Mouse (Mus musculus): ENCODE measurements around the gene Rabgap1l. TPM values are rescaled to one million over a fixed set of nuclear protein-coding genes. Genes with fewer than 3 reads are reported as not detected.
"Not testable (repeated sequence)": the region's sequence is repeated elsewhere in the genome, so short reads cannot be mapped to it uniquely, and the experiment has no call there.

Gene Rabgap1l
- polyA plus RNA-seq, 1 experiment from 2014 or later = 25.4 TPM

DNA sequence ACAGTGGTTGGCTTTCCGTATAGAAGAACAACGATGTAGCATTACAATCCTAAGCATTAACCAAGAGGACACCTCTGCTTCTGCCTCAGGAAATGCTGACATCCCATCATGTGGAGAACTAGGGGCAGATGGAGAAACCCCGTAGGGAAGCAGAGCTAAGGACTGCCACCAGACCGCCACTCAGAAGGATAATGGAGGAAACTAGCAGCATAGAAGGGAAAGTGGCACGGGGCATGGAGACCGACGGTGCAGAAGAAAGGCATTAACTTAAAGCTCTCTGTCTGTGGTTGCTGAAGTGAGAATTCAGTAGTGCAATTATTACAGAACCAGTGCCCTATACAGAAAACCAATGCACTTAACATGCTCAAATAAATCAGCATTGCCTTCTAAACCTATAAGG lies 308.0 kb downstream of the Rabgap1l start:
- no peaks in the 10 kb centered on the region for H3K36me3 ChIP-seq (ENCODE audit: inconsistent target)
- H3K4me3 ChIP-seq (ENCODE audit: inconsistent target) = no peak overlapping the region
- no peaks in the 10 kb centered on the region for H3K79me2 ChIP-seq (ENCODE audit: inconsistent target)
- 92% methylated on average over 7 of the region's 7 CpGs for WGBS (ENCODE audit: missing documents)
- no peak overlapping the region for H3K27ac ChIP-seq

DNA sequence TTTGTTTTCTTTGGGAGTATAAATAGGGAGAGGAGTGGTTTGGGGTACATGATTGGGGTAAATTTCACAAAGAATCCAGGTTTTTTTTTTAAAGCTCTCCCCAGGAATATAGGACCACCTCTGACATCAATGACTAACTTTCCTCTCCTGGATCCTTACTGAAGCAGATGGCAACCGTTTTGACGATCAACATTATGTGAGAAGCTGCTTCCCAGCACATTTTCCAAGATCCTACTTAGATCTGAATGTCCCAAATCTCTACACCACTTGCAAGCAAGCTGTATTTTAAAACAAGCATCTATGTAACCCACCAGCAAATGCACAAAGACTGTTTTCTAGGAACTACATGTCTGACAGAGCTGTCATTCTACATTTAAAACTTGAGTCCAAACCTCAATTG lies 311.4 kb downstream of the Rabgap1l start:
- H3K79me2 ChIP-seq (ENCODE audit: inconsistent target) = no peaks in the 10 kb centered on the region
- H3K36me3 ChIP-seq (ENCODE audit: inconsistent target) = no peaks in the 10 kb centered on the region
- WGBS (ENCODE audit: missing documents) = 93% methylated on average over 2 of the region's 2 CpGs
- H3K4me3 ChIP-seq (ENCODE audit: inconsistent target) = no peak overlapping the region
- no peak overlapping the region for H3K27ac ChIP-seq

DNA sequence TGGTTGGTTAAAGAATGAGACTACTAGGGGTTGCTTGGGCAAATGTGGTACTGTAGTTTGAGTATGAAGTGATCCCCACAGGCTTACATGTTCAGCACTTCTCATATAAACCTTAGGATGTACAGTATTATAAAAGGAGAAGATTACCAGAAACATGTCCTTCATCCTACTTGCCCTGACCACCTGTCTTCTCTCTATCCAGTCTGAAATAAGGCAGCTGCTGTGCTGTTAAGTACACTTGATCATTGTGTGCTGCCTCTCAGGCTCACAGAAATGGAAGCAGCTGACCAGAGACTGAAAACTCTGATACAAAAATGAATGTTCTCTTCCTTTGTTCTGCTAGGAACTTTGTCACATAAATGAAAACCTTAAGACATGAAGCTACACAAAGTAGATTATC lies 325.6 kb downstream of the Rabgap1l start:
- Histone ChIP-seq H3K36me3 (ENCODE audit: inconsistent target) (no peaks in the 10 kb centered on the region), H3K27ac (no peak overlapping the region), H3K79me2 (ENCODE audit: inconsistent target) (no peaks in the 10 kb centered on the region), H3K4me3 (ENCODE audit: inconsistent target) (no peak overlapping the region)

DNA sequence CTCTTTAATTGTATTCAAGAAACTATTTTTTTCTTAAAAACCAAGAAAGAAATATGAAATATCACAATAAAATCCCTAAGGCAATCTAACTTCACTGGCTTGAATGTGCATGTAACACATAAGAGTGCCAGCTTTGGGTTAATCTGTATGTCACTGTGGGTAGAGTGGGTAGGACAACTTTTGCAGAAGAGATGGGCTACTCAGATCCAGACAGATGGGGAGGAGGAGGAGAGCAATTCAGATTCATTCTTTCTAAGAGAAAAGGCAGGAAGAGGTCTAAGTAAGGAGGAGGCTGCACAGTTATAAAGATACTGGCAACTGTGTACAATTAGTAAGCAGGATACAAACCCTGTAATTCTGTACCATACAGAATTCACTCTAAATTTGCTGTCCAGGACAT lies 327.8 kb downstream of the Rabgap1l start:
- Histone ChIP-seq H3K27ac (no peak overlapping the region), H3K36me3 (ENCODE audit: inconsistent target) (no peaks in the 10 kb centered on the region), H3K4me3 (ENCODE audit: inconsistent target) (no peak overlapping the region), H3K79me2 (ENCODE audit: inconsistent target) (no peaks in the 10 kb centered on the region)

DNA sequence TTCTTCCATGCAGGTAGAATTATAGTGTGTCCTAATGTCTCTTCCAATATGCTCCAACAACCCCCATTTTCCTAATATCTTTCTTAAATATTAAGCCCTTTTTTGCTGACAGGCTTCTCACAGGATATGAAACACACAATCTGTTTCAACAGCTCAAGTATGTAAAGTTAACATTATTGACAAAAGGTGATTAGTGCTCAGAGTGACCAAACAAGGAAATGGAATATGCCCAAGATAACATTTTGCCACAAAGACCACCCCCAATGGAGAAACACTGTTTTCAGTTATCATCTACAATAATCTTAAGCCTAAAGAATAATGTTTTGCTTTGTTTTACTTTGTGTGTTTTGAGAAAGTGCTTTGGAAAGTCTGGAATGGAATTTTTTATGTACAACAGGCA lies 328.9 kb downstream of the Rabgap1l start:
- Histone ChIP-seq H3K79me2 (ENCODE audit: inconsistent target) (no peaks in the 10 kb centered on the region), H3K27ac (no peak overlapping the region), H3K36me3 (ENCODE audit: inconsistent target) (no peaks in the 10 kb centered on the region), H3K4me3 (ENCODE audit: inconsistent target) (no peak overlapping the region)

DNA sequence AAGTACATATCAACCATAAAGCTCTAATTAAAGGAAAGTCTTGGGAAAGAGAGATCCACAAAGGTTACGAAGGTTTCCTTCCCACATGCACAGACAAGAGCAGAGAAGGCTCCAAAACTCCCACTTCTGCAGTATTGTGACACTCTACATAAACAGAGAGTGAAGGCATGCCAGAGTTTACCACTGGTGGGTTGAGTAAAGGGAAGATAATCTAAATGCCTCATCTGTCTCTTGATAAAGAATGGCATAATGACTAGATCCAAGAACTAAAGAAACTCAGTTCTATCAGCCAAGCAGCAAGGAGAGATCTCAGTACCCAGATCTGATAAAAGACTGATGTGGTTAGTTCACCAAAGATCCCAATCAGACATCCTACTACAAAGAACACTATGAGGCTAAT lies 332.7 kb downstream of the Rabgap1l start:
- Histone ChIP-seq H3K36me3 (ENCODE audit: inconsistent target) (no peaks in the 10 kb centered on the region), H3K79me2 (ENCODE audit: inconsistent target) (no peaks in the 10 kb centered on the region), H3K27ac (no peak overlapping the region), H3K4me3 (ENCODE audit: inconsistent target) (no peak overlapping the region)
- WGBS (ENCODE audit: missing documents) = 86% methylated on average over 1 of the region's 1 CpGs

DNA sequence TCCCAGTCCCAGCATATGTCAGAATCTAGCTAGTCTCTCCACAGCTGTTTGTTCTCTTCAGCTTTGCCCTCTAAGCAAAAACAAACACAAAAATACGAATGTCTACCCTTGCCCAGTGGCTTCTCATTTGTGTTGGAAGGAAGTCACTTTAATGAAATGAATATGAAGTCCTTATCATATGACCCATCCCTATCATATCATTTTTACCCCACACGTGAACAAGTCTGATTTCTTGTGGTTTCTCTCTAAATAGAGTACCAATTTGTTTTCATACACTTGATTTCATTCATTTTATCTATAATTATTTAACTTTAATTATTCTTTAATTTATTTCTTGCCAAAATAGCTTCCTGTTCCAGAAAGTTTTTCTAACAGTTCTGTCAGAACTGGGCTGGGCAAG lies 341.3 kb downstream of the Rabgap1l start:
- Histone ChIP-seq H3K4me3 (ENCODE audit: inconsistent target) (no peak overlapping the region), H3K79me2 (ENCODE audit: inconsistent target) (no peaks in the 10 kb centered on the region), H3K27ac (no peak overlapping the region), H3K36me3 (ENCODE audit: inconsistent target) (no peaks in the 10 kb centered on the region)
- 97% methylated on average over 2 of the region's 2 CpGs for WGBS (ENCODE audit: missing documents)

DNA sequence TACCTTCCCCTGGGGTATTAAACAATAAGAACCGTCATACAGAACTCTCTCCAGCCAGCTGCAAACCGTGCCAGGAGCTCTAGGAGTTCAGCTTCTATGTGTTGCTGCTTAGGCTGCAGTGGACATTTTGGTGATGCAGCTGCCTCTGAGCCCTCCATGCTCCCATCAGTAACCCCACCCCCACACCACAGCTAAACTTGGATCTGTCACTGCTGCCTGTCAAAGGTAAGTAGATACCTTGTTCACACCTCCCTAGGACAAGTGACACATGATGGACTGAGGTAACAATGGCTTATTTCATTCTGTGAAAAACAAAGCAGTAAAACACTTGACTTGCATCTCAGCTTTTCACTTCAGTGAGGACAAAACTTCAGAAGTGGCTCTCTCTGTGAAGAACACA lies 344.3 kb downstream of the Rabgap1l start:
- Histone ChIP-seq H3K79me2 (ENCODE audit: inconsistent target) (no peaks in the 10 kb centered on the region), H3K36me3 (ENCODE audit: inconsistent target) (no peaks in the 10 kb centered on the region), H3K4me3 (ENCODE audit: inconsistent target) (no peak overlapping the region), H3K27ac (no peak overlapping the region)
- 80% methylated on average over 2 of the region's 2 CpGs for WGBS (ENCODE audit: missing documents)

DNA sequence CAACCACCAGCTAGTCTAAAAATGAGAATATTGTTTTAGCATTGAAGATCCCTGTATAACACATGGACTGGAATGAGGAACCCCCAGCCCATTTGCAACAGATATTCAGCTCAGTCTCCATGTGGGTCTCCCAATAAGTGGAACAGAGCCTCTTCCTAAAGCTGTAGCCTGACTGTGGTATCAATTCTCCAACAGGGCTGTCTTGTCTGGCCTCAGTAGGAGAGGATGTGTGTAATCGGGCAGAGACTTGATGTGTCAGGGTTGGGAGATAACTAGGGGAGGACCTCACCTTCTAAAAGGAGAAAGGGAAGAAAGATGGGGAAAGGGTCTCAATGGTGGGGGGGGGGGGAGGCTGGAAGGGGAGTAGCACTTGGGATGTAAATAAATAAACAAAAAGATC lies 346.2 kb downstream of the Rabgap1l start:
- Histone ChIP-seq H3K4me3 (ENCODE audit: inconsistent target) (no peak overlapping the region), H3K36me3 (ENCODE audit: inconsistent target) (no peaks in the 10 kb centered on the region), H3K27ac (no peak overlapping the region), H3K79me2 (ENCODE audit: inconsistent target) (no peaks in the 10 kb centered on the region)
- WGBS (ENCODE audit: missing documents) = 78% methylated on average over 1 of the region's 1 CpGs

DNA sequence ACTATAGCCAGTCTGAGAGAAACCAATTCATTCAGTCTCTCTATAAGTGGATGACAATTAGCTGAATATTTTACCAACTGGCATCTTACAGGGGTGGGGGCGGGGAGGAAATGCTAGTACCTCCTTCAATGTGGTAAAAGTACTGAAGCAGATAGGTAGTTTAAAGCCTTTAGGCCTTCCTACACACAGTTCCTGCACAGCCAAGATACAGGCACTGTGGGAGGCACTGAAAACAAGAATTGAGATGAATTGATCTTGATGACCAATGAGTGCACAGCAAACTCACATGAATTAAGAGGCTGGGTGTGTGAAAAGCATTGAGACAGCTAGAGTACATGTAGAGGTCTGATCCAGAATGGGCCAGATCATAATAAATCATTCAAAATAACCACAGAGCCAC lies 349.5 kb downstream of the Rabgap1l start:
- Histone ChIP-seq H3K79me2 (ENCODE audit: inconsistent target) (no peaks in the 10 kb centered on the region), H3K27ac (no peak overlapping the region), H3K36me3 (ENCODE audit: inconsistent target) (no peaks in the 10 kb centered on the region), H3K4me3 (ENCODE audit: inconsistent target) (no peak overlapping the region)
- whole genome bisulfite sequencing (ENCODE audit: missing documents) = 89% methylated on average over 1 of the region's 1 CpGs

DNA sequence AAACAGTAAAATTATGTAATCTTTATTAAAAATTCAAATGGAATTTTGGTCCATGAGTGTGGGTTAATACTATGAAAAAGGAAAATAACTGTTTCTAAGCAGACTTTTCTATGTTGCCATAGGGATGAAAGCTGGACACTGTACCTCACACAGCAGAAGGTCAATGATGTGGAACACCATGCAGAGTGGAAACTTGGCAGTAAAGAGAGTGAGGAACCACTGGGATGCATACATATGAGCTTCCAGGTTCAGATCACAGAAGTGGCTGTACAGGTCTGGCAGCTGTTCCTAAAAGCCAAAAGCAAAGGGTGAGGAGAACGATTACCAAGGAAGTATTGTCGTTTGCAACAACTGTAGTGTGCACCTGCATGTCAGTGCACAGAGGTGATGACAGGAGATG lies 351.3 kb downstream of the Rabgap1l start:
- H3K4me3 ChIP-seq (ENCODE audit: inconsistent target) = no peak overlapping the region
- no peaks in the 10 kb centered on the region for H3K36me3 ChIP-seq (ENCODE audit: inconsistent target)
- H3K79me2 ChIP-seq (ENCODE audit: inconsistent target) = no peaks in the 10 kb centered on the region
- WGBS (ENCODE audit: missing documents) = 90% methylated on average over 2 of the region's 2 CpGs
- H3K27ac ChIP-seq = no peak overlapping the region

DNA sequence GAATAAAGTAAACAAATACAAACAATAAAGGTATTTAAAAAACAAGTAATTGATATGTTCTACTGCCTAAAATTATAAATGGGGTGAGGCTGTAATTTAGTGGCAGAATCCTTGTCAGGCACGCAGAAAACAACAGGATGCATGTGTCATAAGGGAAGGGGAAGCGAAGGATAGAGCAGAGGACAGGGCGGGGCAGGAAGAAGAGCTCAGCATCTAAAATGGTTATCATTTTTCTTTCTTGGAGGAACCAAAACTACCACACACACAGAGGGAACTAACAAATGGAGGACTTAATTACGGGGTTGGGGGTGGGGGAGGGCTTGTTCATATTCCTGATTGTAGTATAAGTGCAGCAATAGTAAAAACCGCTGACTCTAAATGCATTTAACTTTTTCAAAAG lies 351.9 kb downstream of the Rabgap1l start:
- Histone ChIP-seq H3K4me3 (ENCODE audit: inconsistent target) (no peak overlapping the region), H3K27ac (no peak overlapping the region), H3K36me3 (ENCODE audit: inconsistent target) (no peaks in the 10 kb centered on the region), H3K79me2 (ENCODE audit: inconsistent target) (no peaks in the 10 kb centered on the region)
- 47% methylated on average over 5 of the region's 5 CpGs for WGBS (ENCODE audit: missing documents)

DNA sequence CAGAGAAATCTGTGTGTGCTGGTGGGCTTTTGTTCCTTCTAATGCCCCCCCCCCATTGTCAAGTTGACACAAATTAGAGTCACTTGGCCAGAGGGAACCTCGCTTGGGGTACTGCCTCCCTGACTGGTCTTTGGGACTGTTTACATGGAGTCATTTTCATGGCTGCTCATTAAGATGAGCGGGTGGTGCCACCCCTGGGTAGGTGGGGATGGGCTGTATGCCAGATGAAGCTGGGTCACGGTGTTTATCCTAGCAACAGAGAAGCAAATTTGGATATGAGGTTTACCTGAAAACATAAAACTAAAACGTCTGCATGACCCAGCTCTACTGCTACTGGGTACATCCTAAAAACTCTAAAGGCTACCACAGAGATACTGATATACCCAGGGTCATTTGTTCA lies 354.2 kb downstream of the Rabgap1l start:
- WGBS (ENCODE audit: missing documents) = 88% methylated on average over 4 of the region's 4 CpGs
- Histone ChIP-seq H3K4me3 (ENCODE audit: inconsistent target) (no peak overlapping the region), H3K79me2 (ENCODE audit: inconsistent target) (no peaks in the 10 kb centered on the region), H3K27ac (no peak overlapping the region), H3K36me3 (ENCODE audit: inconsistent target) (no peaks in the 10 kb centered on the region)

DNA sequence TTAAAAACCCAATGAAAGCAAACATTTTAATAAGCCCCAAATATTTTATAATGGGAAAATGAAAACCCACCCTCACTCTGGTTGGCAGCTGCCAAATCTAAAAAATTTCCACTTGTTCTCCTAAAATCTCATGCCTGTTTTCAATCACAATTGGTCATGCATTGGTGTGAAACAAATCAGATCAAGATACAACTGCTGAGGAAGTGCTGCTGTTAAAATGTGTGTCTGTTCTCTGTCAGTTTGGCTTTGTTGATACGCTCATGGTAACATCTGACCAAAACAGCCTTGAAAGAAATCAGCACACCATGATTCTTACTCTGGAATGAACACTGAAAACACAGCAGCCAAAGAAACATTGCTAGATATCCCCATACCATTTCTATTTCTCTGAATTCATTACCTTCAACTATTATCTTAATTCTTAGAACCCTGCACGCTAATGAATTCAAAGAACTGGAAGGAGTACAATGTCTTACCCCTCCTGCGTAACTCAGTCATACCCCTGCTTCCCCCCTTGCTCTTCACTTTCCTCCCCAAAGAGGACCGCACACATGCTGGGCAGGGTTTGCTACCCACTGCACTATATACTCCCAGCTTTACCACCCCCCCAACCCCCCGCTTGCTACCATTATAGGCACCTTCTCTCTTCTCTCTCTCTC lies 375.7 kb downstream of the Rabgap1l start:
- Histone ChIP-seq H3K4me3 (ENCODE audit: inconsistent target) (no peak overlapping the region), H3K79me2 (ENCODE audit: inconsistent target) (no peaks in the 10 kb centered on the region), H3K36me3 (ENCODE audit: inconsistent target) (no peaks in the 10 kb centered on the region), H3K27ac (no peak overlapping the region)
- 100% methylated on average over 5 of the region's 5 CpGs for WGBS (ENCODE audit: missing documents)

DNA sequence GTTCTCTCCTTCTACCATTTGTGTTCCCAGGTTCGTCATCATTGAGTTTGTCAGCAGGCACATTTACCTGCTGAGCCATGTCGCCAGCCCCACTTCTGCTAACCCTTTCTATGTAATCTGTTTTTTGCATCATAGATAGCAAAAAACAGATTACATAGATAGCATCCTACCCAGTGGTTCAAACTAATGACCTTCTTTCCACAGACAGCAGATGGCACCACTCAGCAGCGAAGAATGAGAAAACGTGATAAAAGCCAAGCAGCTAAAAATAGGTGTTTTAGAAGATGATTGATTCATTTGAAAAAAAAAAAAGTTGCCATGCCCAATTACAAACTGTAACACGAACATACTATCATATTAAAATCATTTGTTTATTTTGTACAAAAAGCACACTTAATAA lies 382.2 kb downstream of the Rabgap1l start:
- H3K27ac ChIP-seq = no peak overlapping the region
- H3K79me2 ChIP-seq (ENCODE audit: inconsistent target) = no peaks in the 10 kb centered on the region
- H3K4me3 ChIP-seq (ENCODE audit: inconsistent target) = no peak overlapping the region
- WGBS (ENCODE audit: missing documents) = 46% methylated on average over 5 of the region's 5 CpGs
- H3K36me3 ChIP-seq (ENCODE audit: inconsistent target) = no peaks in the 10 kb centered on the region

DNA sequence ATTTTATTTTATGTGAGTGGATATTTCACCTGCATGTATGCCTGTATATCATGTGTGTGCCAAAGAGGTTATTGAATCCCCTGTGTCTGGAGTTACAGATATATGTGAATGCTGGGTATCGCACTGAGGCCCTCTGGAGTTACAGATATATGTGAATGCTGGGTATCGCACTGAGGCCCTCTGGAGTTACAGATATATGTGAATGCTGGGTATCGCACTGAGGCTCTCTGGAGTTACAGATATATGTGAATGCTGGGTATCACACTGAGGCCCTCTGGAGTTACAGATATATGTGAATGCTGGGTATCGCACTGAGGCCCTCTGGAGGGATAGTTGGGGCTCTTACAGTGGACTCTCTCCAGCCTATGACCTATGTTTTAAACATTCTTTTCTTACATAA lies 383.3 kb downstream of the Rabgap1l start:
- H3K4me3 ChIP-seq (ENCODE audit: inconsistent target); H3K27ac ChIP-seq; H3K79me2 ChIP-seq (ENCODE audit: inconsistent target); H3K36me3 ChIP-seq (ENCODE audit: inconsistent target): not testable (repeated sequence)
- 98% methylated on average over 4 of the region's 4 CpGs for WGBS (ENCODE audit: missing documents)
